Mouse (Mus musculus) brain, embryonic 14.5 days (tissue): ENCODE results near the gene Oaz2.

Experiments
- CTCF ChIP-seq: fragments of 200-500 bp; IDR thresholded peaks from 2 replicates; pipeline ENCODE4 v1.5.1; 2012; ENCODE audit warnings: inconsistent platforms, mild to moderate bottlenecking, moderate library complexity, borderline replicate concordance; ENCODE audit not compliant: insufficient read depth, insufficient read length; ENCODE audit errors: extremely low read depth
- POLR2A ChIP-seq: fragments of 200-500 bp; IDR thresholded peaks from 2 replicates; pipeline ENCODE4 v1.6.1; 2012; ENCODE audit warnings: mild to moderate bottlenecking, inconsistent platforms, borderline replicate concordance; ENCODE audit not compliant: poor library complexity, insufficient read depth, insufficient read length, severe bottlenecking; ENCODE audit errors: extremely low read depth

DNA sequence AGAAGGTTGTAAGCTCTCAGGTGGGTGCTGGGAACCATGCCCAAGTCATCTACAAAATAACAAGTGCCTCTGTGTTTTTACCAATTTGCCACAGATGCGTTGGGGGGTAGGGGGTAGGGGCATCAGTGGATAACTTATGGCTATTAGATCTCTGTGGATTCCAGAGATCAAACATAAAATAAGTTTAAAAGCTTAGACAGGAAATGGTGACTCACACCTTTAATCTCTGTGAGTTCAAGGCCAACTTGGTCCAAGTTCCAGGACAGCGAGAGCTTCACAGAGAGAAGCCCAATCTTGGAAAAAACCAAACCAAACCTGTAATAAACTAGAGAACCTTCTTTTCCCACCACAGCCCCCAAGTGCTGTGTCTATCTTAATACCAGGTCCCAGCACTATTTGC lies 21.0 kb upstream of the Oaz2 start:
- TF ChIP-seq CTCF (no peak), POLR2A (no peak)
